Mouse (Mus musculus) adrenal gland, postnatal 36 days (tissue): ENCODE results near the gene C130026I21Rik. TPM values are rescaled to one million over a fixed set of nuclear protein-coding genes. Genes with fewer than 3 reads are reported as not detected.

Experiments used
- microRNA-seq: library from miRNA; unstranded; fragments of <30 nt; microRNA quantifications from one replicate; pipeline ENCODE4 v1.2.0, GENCODE M21; 2021
- total RNA-seq, 2 experiments: library from RNA; stranded (reverse); gene quantifications; 2 replicates each; pipeline ENCODE4 v1.2.3; 2021

C130026I21Rik gene
- total RNA-seq, 2 experiments from 2014 or later = 0.53 to 0.60 TPM

Small RNA genes within 50 kb of the gene (microRNA-seq; reads per million reads assigned to microRNA genes)
- gene Gm27907 = not detected

Other genes with a start within 250 kb of the C130026I21Rik start
- gene Gm10553, start 170.4 kb downstream of the C130026I21Rik start, total RNA-seq = not detected
- gene A530032D15Rik, start 160.7 kb downstream of the C130026I21Rik start, total RNA-seq = under 1 TPM in 1 of 2 experiments, not detected in 1; 0.95 TPM